Mouse (Mus musculus) heart, adult 9 months (tissue): ENCODE results near the gene Stk40.

Experiments
- DNase-seq, 2 experiments: peaks; one replicate each; pipeline ENCODE4 v3.0.0; 2022; ENCODE audit warnings: low spot score in 2 of 2

Stk40 gene

GRCm38 (mm10) chr4:126097711-126098253 is 6.0 kb upstream of the Stk40 start:
- DNase-seq: no peak

- DNase-seq: no peak
Measured at GRCm38 (mm10) chr4:126099365-126099764, 4.4 kb upstream of the Stk40 start.

DNA sequence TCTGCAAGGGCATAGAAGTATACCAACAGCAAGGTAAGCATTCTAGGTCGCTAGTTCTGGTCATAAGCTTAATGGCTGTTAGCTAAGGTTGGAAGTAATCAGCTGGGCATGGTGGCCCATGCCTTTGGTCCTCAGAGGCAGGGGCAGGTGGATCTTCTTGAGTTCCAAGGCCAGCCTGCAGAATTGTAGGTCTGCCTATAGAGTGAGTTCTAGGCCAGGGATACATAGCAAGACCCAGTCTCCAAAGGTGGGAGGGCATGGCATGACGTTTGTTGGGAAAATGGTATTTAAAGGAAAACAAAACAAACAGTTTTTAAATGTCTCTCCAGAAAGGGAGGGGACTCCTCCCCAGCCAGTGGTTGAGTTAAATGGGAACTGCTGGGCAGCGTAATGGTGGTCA is 3.0 kb upstream of the Stk40 start:
- DNase-seq: no peak

DNA sequence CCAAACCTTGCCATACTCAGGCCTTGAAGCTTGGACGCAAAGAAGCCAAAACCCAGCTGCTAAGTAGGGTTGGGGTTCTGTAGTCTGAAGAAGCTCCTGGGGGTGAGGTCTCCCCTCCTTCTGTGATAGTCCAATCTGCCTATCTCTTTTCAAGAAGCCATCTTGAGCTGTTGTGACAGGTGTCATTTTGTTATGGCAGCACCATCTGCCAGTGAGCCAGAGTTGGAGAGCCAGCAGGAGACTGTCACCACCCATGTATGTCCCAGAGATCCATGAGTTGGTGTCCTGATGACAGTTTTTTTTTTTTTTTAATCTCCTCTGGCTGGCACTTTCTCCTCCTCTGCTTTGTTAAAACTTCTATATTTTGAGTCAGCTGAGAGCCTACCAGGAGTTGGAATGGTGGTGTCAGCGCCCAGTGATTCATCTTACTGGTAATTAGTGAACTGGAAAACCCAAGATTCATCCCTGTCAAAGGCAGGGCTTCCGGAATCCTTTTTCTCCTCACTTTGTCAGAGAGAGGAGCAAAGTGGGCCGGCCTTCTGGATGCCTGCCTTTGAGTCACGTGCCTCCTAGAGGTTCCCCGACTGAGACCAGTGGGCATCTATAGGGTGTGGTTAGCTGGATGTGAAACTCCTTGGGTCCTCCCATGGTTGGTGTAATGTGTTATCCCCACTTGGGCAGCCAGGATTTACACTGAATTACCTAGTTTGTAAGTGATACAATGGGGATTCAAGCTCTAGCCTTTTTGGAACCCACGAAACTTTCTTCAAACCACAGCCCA is 1.5 kb upstream of the Stk40 start:
- peak; percentile 50 to 51 for DNase-seq

DNA sequence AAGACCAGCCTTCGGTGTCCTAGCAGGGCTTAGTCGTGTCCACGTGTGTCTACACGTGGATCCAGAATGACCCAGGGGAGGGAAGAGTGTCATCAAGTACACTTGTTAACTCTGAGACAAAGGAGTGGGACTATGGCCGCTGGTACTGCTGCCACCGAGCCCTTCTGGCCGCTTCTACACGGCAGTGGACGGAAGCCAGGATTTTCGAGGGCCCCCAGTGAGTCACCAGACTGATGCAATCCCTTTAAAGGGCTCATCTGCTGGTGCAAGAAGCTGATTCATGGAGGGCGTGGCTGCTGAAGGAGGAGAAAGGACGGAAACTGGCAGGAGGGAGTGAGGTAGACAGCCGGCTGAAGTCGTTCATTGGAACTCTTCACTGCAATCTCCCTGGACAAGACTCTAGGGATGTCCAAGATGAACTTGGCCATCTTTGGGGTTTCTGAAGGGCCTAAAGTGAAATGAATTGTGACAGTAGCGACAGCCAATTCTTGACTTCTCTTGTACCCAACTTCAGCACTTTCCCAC is 638 bp upstream of the Stk40 start:
- DNase-seq: peak; percentile 93 to 94

DNA sequence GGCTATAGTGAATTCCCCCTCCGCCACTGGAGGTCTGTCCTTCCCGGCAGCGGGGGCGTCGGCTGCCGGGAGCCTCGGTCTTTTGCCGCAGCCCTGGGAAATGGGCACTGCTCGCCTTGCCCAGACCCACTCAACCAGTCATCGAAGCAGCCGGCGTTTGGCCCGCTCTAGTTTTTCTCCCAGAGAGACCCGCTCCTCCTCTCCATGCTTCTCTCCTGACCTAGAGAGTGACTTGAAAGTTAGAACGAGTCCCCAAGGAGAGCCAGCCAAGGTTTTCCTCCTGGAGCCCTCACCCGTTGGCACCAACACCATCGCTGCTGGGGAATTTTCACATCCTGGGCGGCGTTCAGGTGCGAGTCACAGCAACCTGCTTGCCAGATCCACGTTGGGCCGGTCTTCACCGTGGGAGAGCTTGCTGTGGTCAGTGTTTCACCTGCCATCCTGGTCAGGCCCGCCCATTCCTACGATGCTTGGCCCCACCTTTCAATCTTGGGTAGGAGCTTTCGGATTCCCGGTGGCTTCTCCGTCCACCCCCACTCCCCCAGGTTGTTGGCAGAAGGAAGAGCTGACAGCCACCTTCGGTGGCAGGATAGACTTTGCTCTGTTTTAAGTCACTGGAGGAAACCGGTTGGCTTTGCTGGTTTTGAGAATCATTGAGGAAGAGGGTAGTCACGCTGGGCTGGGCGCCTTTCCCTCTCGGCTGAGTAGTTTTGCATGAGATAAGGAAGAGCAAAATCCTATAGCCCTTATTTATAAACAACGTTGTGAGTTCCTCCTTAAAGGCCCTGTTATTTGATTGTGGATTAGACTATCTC is 711 bp downstream of the Stk40 start:
- peak; percentile 33 to 44 for DNase-seq

GRCm38 (mm10) chr4:126105131-126105783 is 1.5 kb downstream of the Stk40 start:
- no peak for DNase-seq

DNA sequence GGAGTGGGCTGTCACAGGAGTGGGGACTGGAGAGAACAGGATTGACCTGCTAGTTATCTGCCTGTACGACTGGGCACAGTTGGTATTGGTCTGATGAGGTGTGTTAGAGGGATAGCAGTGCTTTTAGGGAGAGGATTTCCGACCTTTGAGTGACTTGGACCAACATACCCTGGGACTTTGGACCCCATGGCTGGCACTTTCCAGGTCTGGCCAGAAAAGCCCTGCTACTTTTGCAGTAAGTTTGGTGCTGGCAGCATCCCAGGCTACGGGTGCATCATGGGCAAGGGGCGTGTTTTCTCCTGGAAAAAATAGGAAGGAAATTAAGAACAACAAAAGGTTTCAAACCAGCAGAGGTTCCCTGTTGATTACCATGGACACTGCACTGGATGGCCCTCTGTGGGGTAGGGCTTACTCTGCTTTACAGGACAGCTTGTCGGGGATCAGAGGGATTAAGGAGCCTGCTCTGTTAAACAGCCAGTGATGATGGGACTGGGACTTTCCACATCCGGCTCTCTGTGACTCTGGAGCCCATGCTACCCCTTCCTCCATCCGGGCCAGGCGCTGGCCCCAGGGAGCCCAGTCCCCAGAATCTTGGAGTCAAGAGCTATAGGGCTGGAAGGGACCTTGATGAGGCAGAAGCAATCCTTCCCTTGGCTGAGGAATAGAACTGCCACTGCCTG is 4.4 kb downstream of the Stk40 start:
- peak in 1 of 2 experiments; percentile 34 for DNase-seq

DNA sequence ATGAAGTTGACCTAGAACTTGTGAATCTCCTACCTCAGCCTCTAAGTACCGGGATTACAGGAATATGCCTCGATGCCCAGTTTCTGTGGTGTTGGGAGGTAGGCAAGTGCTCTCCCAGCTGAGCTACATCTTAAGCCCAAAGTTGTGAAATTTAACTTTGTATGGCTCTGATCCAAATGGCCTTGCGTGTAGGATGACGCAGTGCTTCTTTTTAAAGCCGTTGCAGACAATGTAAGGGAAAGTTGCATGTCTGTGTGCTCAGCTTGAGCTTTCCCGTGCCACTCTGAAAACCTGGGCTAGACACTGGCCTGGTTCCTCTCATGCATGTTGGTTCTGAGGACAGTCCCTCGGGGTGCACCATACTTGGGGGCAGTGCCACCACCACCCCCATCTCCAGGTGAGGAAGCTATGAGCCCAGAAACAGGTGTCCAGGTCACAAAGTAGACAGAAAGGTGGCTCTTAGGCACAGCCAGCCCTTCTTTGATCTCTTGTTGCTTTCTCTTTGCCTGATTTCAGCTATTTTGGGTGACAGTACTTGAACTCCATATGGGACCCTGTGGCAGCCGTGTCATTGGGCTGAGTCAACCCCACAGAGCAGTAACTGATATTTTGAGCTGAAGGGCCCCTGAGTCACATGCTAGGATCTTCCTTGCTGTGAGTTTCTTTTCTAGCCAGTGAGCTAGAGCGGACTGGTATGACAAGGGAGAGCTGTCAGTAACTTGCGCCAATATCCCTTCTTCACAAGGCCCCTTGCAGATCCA is 6.0 kb downstream of the Stk40 start:
- peak in 1 of 2 experiments; percentile 47 for DNase-seq

- peak; percentile 93 to 94 for DNase-seq
Measured at GRCm38 (mm10) chr4:126110374-126111152, 6.8 kb downstream of the Stk40 start.

DNA sequence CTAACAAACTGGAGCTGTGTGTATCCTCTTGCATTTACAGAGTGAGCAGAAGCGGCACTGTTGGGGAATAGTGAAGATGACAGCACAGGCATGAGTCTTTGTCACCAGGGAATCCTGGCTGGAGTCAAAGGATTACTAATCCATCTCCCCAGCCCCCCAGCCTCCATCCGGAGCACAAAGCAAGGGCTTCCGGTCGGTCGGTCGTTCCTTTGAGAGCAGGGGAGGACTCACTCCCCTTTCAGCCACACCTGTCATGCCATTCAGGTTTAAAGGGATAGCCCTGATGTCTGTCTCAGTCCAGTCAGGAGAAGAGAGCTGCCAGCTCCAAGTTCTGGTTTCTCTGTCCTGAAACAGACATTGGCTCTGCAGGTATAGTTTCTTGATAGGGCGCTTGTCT is 7.4 kb downstream of the Stk40 start:
- no peak for DNase-seq

GRCm38 (mm10) chr4:126113243-126113642 is 9.5 kb downstream of the Stk40 start:
- DNase-seq: peak in 1 of 2 experiments; percentile 28

- peak; percentile 50 to 67 for DNase-seq
Measured at GRCm38 (mm10) chr4:126113943-126114342, 10.2 kb downstream of the Stk40 start.

- DNase-seq: no peak
Measured at GRCm38 (mm10) chr4:126115411-126115810, 11.7 kb downstream of the Stk40 start.

DNA sequence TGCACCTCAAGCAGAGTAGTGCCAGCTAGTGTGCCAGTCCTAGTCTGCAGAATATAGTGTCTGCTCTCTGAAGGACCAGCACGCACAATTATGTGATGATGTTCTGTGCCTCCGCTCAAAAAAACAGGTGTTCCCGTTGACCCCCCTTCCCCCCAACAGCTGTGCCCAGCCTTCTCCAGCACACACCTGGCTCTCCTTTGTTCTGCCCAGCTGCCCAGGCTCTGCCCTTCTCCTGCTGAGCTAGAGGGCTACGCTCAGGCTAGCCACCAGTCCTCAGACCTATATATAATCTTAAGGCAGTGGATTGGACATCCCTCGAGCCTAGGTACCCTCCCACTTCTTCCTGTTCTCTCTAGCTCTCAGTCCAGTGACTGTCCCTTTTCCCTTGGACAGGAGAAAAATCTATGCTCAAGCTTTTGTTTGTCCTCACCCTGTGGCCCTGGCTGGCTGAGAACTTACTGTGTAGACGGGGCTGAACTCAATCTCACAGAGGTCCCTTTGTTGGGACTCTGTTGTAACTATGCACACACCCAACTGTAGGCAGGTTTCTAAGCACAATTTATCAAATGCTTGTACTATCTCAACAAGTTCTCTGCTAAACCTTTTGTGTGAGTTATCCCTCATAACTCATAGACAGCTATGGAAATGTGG is 12.2 kb downstream of the Stk40 start:
- no peak for DNase-seq

GRCm38 (mm10) chr4:126117116-126117515 is 13.4 kb downstream of the Stk40 start:
- DNase-seq: no peak

DNA sequence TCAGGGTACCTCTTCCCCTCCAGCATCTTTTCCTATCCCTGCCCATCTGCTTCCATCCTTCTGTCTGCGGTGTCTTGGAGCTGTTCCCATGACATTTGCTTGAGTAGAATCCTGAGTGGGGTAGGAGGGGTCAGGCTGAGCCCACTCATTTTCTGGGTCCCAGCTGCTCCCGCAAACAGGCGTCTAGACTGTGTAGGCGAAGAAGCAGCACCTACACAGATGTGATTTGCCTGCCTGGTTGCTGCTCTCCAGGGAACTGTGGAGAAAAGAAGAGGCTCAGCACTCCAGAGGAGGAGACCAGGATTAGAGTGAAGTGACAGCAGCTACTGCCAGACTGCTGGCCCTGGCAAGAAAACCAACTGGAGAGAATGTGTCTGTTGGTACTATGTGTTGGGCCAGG is 14.9 kb downstream of the Stk40 start:
- DNase-seq: no peak

- DNase-seq: no peak
Measured at GRCm38 (mm10) chr4:126119051-126119450, 15.3 kb downstream of the Stk40 start.

DNA sequence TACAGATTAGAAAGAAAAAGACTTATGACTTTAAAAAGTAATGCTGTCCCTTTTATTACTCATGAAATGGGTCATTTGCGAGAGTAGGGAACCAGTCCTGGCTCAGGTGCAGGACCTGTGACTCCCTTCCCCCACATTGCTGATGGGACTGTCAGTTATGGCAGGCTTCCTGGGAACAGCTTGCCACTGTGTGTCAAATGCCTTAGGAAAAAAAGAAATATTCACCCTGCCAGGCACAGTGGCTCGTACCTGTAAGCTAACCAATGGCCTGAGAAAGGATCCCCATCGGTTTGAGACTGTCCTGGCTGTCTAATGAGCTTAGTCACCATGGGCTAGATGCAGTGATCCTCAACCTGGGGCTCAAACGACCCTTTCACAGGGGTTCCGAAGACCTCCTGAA is 16.3 kb downstream of the Stk40 start:
- DNase-seq: no peak
